Mouse (Mus musculus): Measurements from ENCODE around the gene Vps29. TPM values are rescaled to one million over a fixed set of nuclear protein-coding genes. Genes with fewer than 3 reads are reported as not detected.

Vps29 gene
- 220 and 231 TPM in 2 replicates for polyA plus RNA-seq (2014; fragmentation: Nextera tagmentation; extraction: Ambion mirVana)

DNA sequence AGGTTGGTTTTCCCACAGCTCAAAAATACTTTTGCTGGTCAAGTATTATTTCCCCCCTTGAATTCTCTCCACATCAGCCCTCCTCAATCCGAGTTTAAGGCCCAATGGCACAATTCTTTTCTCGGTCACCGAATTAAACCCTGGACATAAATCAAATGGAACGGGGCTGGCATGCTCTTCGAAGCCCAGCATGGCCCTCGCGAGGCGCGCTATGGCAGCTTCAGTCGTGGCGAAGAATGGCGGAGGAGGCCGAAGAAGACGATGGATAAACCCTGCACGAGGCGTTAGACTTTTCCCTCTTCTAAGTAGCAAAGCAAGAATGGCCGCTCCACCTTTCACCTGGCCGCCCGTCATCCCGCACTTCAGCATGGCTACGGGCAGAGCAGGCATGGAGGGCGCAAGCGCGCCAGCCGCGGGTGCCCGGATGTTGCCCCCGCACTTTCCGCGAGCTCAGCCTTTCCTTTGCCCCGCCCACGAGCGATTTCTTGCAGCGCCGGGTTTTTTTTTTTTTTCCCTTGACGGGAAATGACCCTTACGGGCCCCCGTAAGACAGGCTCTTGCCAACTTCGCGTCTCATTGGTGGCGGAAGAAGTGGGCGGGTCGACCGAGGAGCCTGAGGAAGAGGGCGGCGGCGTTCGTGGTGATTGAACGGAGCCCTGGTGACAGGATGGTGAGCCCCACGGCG, at the start of gene Vps29, which contains the start of gene Rad9b:
Gene Vps29 (plus strand): TSS at position 563 of the 685 bp plus-strand sequence.
Gene Rad9b (minus strand): TSS at position 427 of the 685 bp plus-strand sequence.
- Histone ChIP-seq H3K4me3 (ENCODE audit: low read depth, low read length) (peak within 1 kb of the TSS; percentile 72), H3K4me2 (replicated peaks; ENCODE audit: low read depth, low read length) (peak within 1 kb of the TSS; percentile 76), H3K27ac (ENCODE audit: low read depth, low read length) (peak within 1 kb of the TSS; percentile 72), H3K9ac (ENCODE audit: low read depth, low read length) (peak within 1 kb of the TSS; percentile 85), H3K36me3 (ENCODE audit: control insufficient read depth, insufficient read depth, low read length) (no peaks in the 10 kb centered on the region), H3K4me1 (replicated peaks; ENCODE audit: control insufficient read depth, insufficient read depth, low read length) (no peaks in the 10 kb centered on the region), H3K27me3 (ENCODE audit: control insufficient read depth, insufficient read depth, low read length) (no peaks in the 10 kb centered on the region), H3K9me3 (ENCODE audit: control insufficient read depth, low read length) (no peaks in the 10 kb centered on the region)
- peak; percentile 100 for DNase-seq (ENCODE audit: low spot score)
- peak; percentile 90 for ATAC-seq (ENCODE audit: low FRiP score)
- WGBS: 3% methylated on average over 50 of the region's 51 CpGs

DNA sequence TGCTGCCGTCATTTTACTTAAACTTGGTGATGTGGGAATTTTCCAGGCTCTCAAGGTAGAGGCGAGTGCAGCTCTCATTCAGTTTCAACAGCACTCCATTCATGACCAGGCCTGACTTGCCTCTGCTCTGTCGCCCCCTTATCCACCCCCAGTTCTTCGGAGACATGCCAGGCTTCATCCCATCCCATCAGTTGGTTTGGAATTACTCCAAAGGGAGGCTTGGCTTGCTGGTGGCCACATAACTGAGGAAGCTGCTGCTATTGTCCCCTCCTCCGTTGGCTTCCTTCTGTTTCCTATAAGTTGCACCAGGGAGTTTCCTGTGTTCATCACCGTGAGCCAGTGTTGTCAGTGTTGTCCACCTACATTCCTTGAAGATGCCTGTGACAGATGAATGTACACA, 49.6 kb upstream of the Vps29 start:
- Histone ChIP-seq H3K9ac (ENCODE audit: low read depth, low read length) (no peak overlapping the region), H3K4me1 (replicated peaks; ENCODE audit: control insufficient read depth, insufficient read depth, low read length) (no peaks in the 10 kb centered on the region), H3K4me3 (ENCODE audit: low read depth, low read length) (no peak overlapping the region), H3K27me3 (ENCODE audit: control insufficient read depth, insufficient read depth, low read length) (no peaks in the 10 kb centered on the region), H3K9me3 (ENCODE audit: control insufficient read depth, low read length) (no peaks in the 10 kb centered on the region), H3K4me2 (replicated peaks; ENCODE audit: low read depth, low read length) (no peak overlapping the region), H3K36me3 (ENCODE audit: control insufficient read depth, insufficient read depth, low read length) (no peaks in the 10 kb centered on the region), H3K27ac (ENCODE audit: low read depth, low read length) (no peak overlapping the region)
- WGBS: 91% methylated on average over 6 of the region's 6 CpGs
- ATAC-seq (ENCODE audit: low FRiP score) (no peak), DNase-seq (ENCODE audit: low spot score) (no peak)

DNA sequence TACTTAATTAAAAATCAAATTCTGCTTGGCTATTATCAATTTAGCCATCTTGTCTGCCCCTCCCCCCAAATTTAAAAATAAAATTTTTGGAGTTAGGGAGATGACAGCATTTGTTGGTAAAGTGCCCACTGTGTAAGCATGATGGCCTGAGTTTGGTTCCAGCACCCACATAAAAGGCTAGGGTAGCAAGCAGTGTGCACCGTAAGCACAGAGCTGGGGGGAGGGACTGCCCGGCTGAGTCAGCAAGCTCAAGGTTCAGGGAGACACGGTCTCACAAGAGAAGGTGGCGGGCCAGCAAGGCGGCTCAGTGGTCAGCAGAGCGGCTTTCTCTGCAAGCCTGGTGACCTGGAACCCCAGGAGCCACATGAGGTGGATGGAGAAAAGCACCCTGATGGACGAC, 48.7 kb upstream of the Vps29 start:
- H3K4me1 ChIP-seq (replicated peaks; ENCODE audit: control insufficient read depth, insufficient read depth, low read length): no peaks in the 10 kb centered on the region
- H3K4me2 ChIP-seq (replicated peaks; ENCODE audit: low read depth, low read length): no peak overlapping the region
- no peak overlapping the region for H3K27ac ChIP-seq (ENCODE audit: low read depth, low read length)
- no peak overlapping the region for H3K9ac ChIP-seq (ENCODE audit: low read depth, low read length)
- no peak overlapping the region for H3K4me3 ChIP-seq (ENCODE audit: low read depth, low read length)
- H3K9me3 ChIP-seq (ENCODE audit: control insufficient read depth, low read length): no peaks in the 10 kb centered on the region
- no peaks in the 10 kb centered on the region for H3K27me3 ChIP-seq (ENCODE audit: control insufficient read depth, insufficient read depth, low read length)
- H3K36me3 ChIP-seq (ENCODE audit: control insufficient read depth, insufficient read depth, low read length): no peaks in the 10 kb centered on the region
- ATAC-seq (ENCODE audit: low FRiP score) (no peak), DNase-seq (ENCODE audit: low spot score) (no peak)
- WGBS: 85% methylated on average over 7 of the region's 7 CpGs

DNA sequence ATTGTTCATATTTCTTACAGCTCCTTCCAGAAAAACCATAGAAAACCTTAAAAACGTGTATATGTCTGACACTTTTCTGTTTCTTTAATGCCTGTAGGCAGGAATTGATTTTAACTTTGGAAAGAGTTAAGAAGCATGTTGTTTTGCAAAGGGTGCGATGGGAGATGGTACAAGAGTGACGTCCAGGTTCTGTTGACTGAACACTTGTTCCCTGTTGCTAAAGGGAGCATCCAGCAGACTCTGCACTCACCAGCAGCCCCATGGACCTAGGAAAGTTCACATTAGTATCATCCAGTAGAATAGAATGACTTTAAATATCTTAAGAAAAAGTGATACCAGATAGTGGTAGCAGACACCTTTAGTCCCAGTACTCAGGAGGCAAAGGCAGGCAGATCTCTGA, 47.6 kb upstream of the Vps29 start:
- 89% methylated on average over 3 of the region's 3 CpGs for WGBS
- ATAC-seq (ENCODE audit: low FRiP score): no peak
- no peaks in the 10 kb centered on the region for H3K36me3 ChIP-seq (ENCODE audit: control insufficient read depth, insufficient read depth, low read length)

DNA sequence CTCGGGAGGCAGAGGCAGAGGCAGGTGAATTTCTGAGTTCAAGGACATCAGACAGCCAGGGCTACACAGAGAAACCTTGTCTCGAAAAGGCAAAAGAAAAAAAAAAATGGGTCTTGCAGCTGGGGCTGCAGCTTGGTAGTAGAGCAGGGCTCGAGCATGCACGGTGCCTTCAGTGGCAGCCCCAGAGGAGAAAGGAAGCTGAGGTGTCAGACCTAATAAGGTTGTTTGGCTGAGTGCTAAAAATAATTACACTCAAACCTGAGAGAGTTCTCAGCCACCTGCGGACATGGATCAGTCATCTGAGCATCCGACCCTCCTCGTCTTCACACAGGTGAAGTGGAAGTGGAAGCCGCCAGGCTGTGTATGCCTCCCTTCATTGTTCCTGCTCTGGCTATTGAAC, 43.5 kb upstream of the Vps29 start:
- Histone ChIP-seq H3K27me3 (ENCODE audit: control insufficient read depth, insufficient read depth, low read length) (no peaks in the 10 kb centered on the region), H3K36me3 (ENCODE audit: control insufficient read depth, insufficient read depth, low read length) (peaks cover 2% of the 10 kb centered on the region; the same call in 1 of the 2 replicates), H3K4me2 (replicated peaks; ENCODE audit: low read depth, low read length) (no peak overlapping the region), H3K4me3 (ENCODE audit: low read depth, low read length) (no peak overlapping the region), H3K4me1 (replicated peaks; ENCODE audit: control insufficient read depth, insufficient read depth, low read length) (no peaks in the 10 kb centered on the region), H3K9me3 (ENCODE audit: control insufficient read depth, low read length) (no peaks in the 10 kb centered on the region), H3K9ac (ENCODE audit: low read depth, low read length) (no peak overlapping the region), H3K27ac (ENCODE audit: low read depth, low read length) (no peak overlapping the region)
- WGBS: 86% methylated on average over 8 of the region's 8 CpGs
- no peak for DNase-seq (ENCODE audit: low spot score)
- no peak for ATAC-seq (ENCODE audit: low FRiP score)

More for the DNA sequence above, 47.6 kb upstream of the Vps29 start:
- H3K27me3 ChIP-seq (ENCODE audit: control insufficient read depth, insufficient read depth, low read length): no peaks in the 10 kb centered on the region
- H3K4me1 ChIP-seq (replicated peaks; ENCODE audit: control insufficient read depth, insufficient read depth, low read length): no peaks in the 10 kb centered on the region
- H3K4me3 ChIP-seq (ENCODE audit: low read depth, low read length): no peak overlapping the region
- no peaks in the 10 kb centered on the region for H3K9me3 ChIP-seq (ENCODE audit: control insufficient read depth, low read length)
- no peak for DNase-seq (ENCODE audit: low spot score)
- no peak overlapping the region for H3K4me2 ChIP-seq (replicated peaks; ENCODE audit: low read depth, low read length)
- H3K27ac ChIP-seq (ENCODE audit: low read depth, low read length): no peak overlapping the region
- no peak overlapping the region for H3K9ac ChIP-seq (ENCODE audit: low read depth, low read length)

DNA sequence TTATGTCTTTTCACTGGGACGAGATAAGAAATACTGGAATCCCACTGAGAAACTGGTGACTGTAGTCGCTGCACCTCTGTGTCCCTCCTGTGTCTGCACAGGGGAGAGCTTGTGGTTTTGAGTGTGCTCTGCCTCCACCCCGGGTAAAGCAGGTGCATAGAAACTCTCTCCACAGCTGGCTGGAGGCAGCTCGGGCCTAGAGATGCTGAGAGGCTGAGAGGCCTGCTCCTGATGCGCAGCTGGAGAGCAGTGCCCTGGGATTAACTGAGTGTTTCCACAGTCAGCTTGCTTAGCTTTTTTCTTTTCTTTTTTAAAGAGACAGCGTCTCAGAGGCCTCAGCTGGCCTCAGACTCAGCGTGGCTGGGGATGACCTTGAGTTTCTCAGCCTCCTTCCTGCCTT, 42.5 kb upstream of the Vps29 start:
- Histone ChIP-seq H3K9ac (ENCODE audit: low read depth, low read length) (no peak overlapping the region), H3K36me3 (ENCODE audit: control insufficient read depth, insufficient read depth, low read length) (peaks cover 2% of the 10 kb centered on the region; the same call in 1 of the 2 replicates)
- 78% methylated on average over 7 of the region's 7 CpGs for WGBS

DNA sequence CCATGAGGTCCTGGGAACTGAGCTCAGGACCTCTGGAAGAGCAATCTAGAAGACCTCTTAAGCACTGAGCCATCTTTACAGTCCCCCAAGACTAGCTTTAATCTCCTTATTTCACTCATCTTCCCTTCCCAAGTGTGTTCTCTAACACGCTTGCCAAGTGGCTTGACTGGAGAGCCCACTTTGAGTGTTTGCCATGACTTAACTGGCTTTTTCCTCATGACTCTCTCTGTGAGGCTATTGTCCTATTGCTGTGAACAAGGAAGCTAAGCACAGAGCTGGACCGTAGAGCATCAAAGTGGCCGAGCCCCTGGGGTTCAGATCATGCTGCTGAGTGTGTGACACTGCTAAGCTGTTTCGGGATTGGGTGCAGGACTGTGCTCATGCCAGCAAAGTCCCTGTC, 41.8 kb upstream of the Vps29 start:
- Histone ChIP-seq H3K36me3 (ENCODE audit: control insufficient read depth, insufficient read depth, low read length) (peaks cover 2% of the 10 kb centered on the region; the same call in 1 of the 2 replicates), H3K27me3 (ENCODE audit: control insufficient read depth, insufficient read depth, low read length) (no peaks in the 10 kb centered on the region), H3K4me3 (ENCODE audit: low read depth, low read length) (no peak overlapping the region), H3K9me3 (ENCODE audit: control insufficient read depth, low read length) (no peaks in the 10 kb centered on the region), H3K4me2 (replicated peaks; ENCODE audit: low read depth, low read length) (no peak overlapping the region), H3K27ac (ENCODE audit: low read depth, low read length) (no peak overlapping the region), H3K4me1 (replicated peaks; ENCODE audit: control insufficient read depth, insufficient read depth, low read length) (no peaks in the 10 kb centered on the region), H3K9ac (ENCODE audit: low read depth, low read length) (no peak overlapping the region)
- no peak for DNase-seq (ENCODE audit: low spot score)
- WGBS: 92% methylated on average over 4 of the region's 4 CpGs
- ATAC-seq (ENCODE audit: low FRiP score): no peak

More for the DNA sequence above, 42.5 kb upstream of the Vps29 start:
- no peak for DNase-seq (ENCODE audit: low spot score)
- Histone ChIP-seq H3K27me3 (ENCODE audit: control insufficient read depth, insufficient read depth, low read length) (no peaks in the 10 kb centered on the region), H3K9me3 (ENCODE audit: control insufficient read depth, low read length) (no peaks in the 10 kb centered on the region), H3K27ac (ENCODE audit: low read depth, low read length) (no peak overlapping the region), H3K4me2 (replicated peaks; ENCODE audit: low read depth, low read length) (no peak overlapping the region), H3K4me3 (ENCODE audit: low read depth, low read length) (no peak overlapping the region), H3K4me1 (replicated peaks; ENCODE audit: control insufficient read depth, insufficient read depth, low read length) (no peaks in the 10 kb centered on the region)
- ATAC-seq (ENCODE audit: low FRiP score): no peak

DNA sequence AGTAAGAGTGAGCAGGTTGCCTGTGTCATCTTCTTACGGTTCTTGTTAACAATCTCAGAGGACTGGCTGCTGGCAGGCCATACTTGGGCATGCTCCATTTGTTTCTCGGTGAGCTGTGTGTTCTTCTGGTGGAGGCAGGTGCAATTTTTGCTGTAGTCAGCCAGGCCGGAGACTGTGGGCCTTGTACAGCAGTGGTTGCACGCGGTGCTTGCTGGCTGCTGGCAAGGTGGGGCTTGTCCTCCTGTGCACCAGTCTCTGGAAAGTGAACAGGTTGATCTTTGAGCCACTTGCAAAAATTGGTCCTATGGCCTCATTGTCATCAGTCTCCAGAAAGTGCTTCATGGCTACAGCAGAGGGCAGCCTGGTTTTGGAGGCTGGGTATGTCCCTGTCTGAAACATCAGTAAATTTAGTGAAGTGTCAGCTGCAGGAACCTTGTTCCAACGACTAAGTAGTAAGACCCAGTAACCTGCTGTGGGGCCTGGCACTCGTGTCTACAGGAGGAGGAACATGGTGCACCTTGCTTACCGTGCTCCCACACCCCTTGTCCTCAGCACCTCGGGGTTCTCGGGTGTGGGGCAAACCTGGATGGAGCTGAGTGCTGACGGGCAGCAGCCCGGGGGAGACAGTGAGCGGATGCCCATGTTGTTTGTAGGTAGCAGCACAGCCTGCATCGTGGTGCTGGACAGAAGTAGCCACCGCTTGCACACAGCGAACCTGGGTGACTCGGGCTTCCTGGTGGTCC, 41.1 kb upstream of the Vps29 start:
- Histone ChIP-seq H3K9ac (ENCODE audit: low read depth, low read length) (no peak overlapping the region), H3K4me2 (replicated peaks; ENCODE audit: low read depth, low read length) (no peak overlapping the region), H3K4me3 (ENCODE audit: low read depth, low read length) (no peak overlapping the region), H3K27ac (ENCODE audit: low read depth, low read length) (no peak overlapping the region), H3K27me3 (ENCODE audit: control insufficient read depth, insufficient read depth, low read length) (no peaks in the 10 kb centered on the region), H3K36me3 (ENCODE audit: control insufficient read depth, insufficient read depth, low read length) (peaks cover 2% of the 10 kb centered on the region; the same call in 1 of the 2 replicates), H3K4me1 (replicated peaks; ENCODE audit: control insufficient read depth, insufficient read depth, low read length) (no peaks in the 10 kb centered on the region), H3K9me3 (ENCODE audit: control insufficient read depth, low read length) (no peaks in the 10 kb centered on the region)
- ATAC-seq (ENCODE audit: low FRiP score) (no peak), DNase-seq (ENCODE audit: low spot score) (no peak)
- WGBS: 93% methylated on average over 17 of the region's 17 CpGs
